Mouse (Mus musculus) midbrain, postnatal 0 days (tissue): ENCODE measurements around the gene Xlr5a. TPM values are rescaled to one million over a fixed set of nuclear protein-coding genes. Genes with fewer than 3 reads are reported as not detected.
A peak's percentile ranks its signal among the peaks of the same experiment; 100 is the strongest.
"Not testable (repeated sequence)": the region's sequence is repeated elsewhere in the genome, so short reads cannot be mapped to it uniquely, and the experiment has no call there.

Source experiments
- ATAC-seq: fragments of 200-750 bp; cut with Nextera tagmentation; 2 replicates; pipeline ENCODE4 v1.8.0; 2017; ENCODE audit warnings: moderate number of reproducible peaks, mild to moderate bottlenecking, moderate TSS enrichment, moderate library complexity; ENCODE audit not compliant: low FRiP score
- DNase-seq: peaks from one replicate; pipeline ENCODE4 v3.0.0-alpha.2; 2015; ENCODE audit warnings: low spot score
- H3K27ac ChIP-seq: fragments of 300-500 bp; sonication (generic); 2 replicates; pipeline ENCODE4 v1.5.1; 2014; ENCODE audit warnings: low read depth, mild to moderate bottlenecking, low read length, mixed read lengths
- H3K27me3 ChIP-seq: fragments of 300-500 bp; sonication (generic); 2 replicates; pipeline ENCODE4 v1.6.1; 2014; ENCODE audit warnings: low read length, control low read depth, mixed read lengths; ENCODE audit not compliant: insufficient read depth
- H3K36me3 ChIP-seq: fragments of 300-500 bp; sonication (generic); 2 replicates; pipeline ENCODE4 v1.6.1; 2014; ENCODE audit warnings: low read length, control low read depth, mixed read lengths; ENCODE audit not compliant: insufficient read depth
- H3K4me1 ChIP-seq: fragments of 300-500 bp; sonication (generic); 2 replicates; pipeline ENCODE4 v1.6.1; 2014; ENCODE audit warnings: mild to moderate bottlenecking, control low read depth, antibody characterized with exemption, low read length, mixed read lengths; ENCODE audit not compliant: insufficient read depth
- H3K4me2 ChIP-seq: fragments of 300-500 bp; sonication (generic); 2 replicates; pipeline ENCODE4 v1.6.1; 2014; ENCODE audit warnings: low read depth, mild to moderate bottlenecking, low read length, mixed read lengths; ENCODE audit not compliant: poor library complexity, severe bottlenecking
- H3K4me3 ChIP-seq: fragments of 300-500 bp; sonication (generic); 2 replicates; pipeline ENCODE4 v1.5.1; 2014; ENCODE audit warnings: low read depth, mild to moderate bottlenecking, low read length, moderate library complexity
- H3K9ac ChIP-seq: fragments of 300-500 bp; sonication (generic); replicated peaks from 2 replicates; pipeline ENCODE4 v1.6.1; 2014; ENCODE audit warnings: mild to moderate bottlenecking, low read length, moderate library complexity, mixed read lengths; ENCODE audit not compliant: poor library complexity, severe bottlenecking
- H3K9me3 ChIP-seq: fragments of 300-500 bp; sonication (generic); 2 replicates; pipeline ENCODE4 v1.6.1; 2016; ENCODE audit warnings: low read length, control low read depth
- CTCF ChIP-seq: IDR thresholded peaks from 2 replicates; pipeline ENCODE4 v1.5.1; 2016; ENCODE audit warnings: antibody characterized with exemption, mild to moderate bottlenecking
- WGBS: fragments of 180-500 bp; shearing (Covaris S2); extraction: QIAGEN DNeasy Blood & Tissue Kit; methylation state at CpG from one replicate; pipeline ENCODE4 v1.1.7; 2014; 5-methylcytosine and 5-hydroxymethylcytosine counted together
- polyA plus RNA-seq: library from polyadenylated mRNA; unstranded; fragments of >200 nt; fragmentation: Nextera tagmentation; extraction: Ambion mirVana; gene quantifications from 2 replicates; pipeline ENCODE4 v1.2.1, GENCODE M21; 2015
- total RNA-seq: library from RNA; depleted of rRNA; stranded (reverse); fragments of >200 nt; gene quantifications from 2 replicates; pipeline ENCODE4 v1.2.3, GENCODE M21; 2014

Xlr5a gene
- total and polyA plus RNA-seq, 2 experiments from 2014 or later, result not detected

GRCm38 (mm10) chrX:73327215-73327614, 34.4 kb upstream of the Xlr5a start:
- no peak for ATAC-seq
- Histone ChIP-seq H3K9me3 (no peaks in the 10 kb centered on the region), H3K4me2 (no peak overlapping the region), H3K27me3 (no peaks in the 10 kb centered on the region), H3K4me3 (no peak overlapping the region), H3K9ac (no peak overlapping the region), H3K27ac (no peak overlapping the region), H3K4me1 (no peaks in the 10 kb centered on the region), H3K36me3 (no peaks in the 10 kb centered on the region)
- no peak for TF ChIP-seq CTCF
- WGBS, result 75% methylated on average over 2 of the region's 2 CpGs
- no peak for DNase-seq

GRCm38 (mm10) chrX:73321029-73321428, 28.3 kb upstream of the Xlr5a start:
- H3K4me3 ChIP-seq, result no peak overlapping the region
- no peaks in the 10 kb centered on the region for H3K27me3 ChIP-seq
- ATAC-seq, result no peak
- no peak overlapping the region for H3K4me2 ChIP-seq
- H3K9ac ChIP-seq, result no peak overlapping the region
- H3K9me3 ChIP-seq, result no peaks in the 10 kb centered on the region
- no peaks in the 10 kb centered on the region for H3K36me3 ChIP-seq
- no peaks in the 10 kb centered on the region for H3K4me1 ChIP-seq
- WGBS, result 72% methylated on average over 3 of the region's 3 CpGs
- no peak for TF ChIP-seq CTCF
- DNase-seq, result no peak
- no peak overlapping the region for H3K27ac ChIP-seq

GRCm38 (mm10) chrX:73312522-73312921, 19.7 kb upstream of the Xlr5a start:
- H3K4me3 ChIP-seq, result no peak overlapping the region
- WGBS, result 35% methylated on average over 3 of the region's 3 CpGs
- ATAC-seq (no peak), DNase-seq (peak; percentile 53)
- no peaks in the 10 kb centered on the region for H3K27me3 ChIP-seq
- H3K4me1 ChIP-seq, result no peaks in the 10 kb centered on the region
- no peak overlapping the region for H3K9ac ChIP-seq
- no peaks in the 10 kb centered on the region for H3K36me3 ChIP-seq
- no peak overlapping the region for H3K4me2 ChIP-seq
- no peak overlapping the region for H3K27ac ChIP-seq
- TF ChIP-seq CTCF, result peak; percentile 74
- H3K9me3 ChIP-seq, result no peaks in the 10 kb centered on the region

- not testable (repeated sequence) for H3K4me1 ChIP-seq, H3K9me3 ChIP-seq, H3K9ac ChIP-seq, H3K36me3 ChIP-seq, H3K27ac ChIP-seq, H3K4me2 ChIP-seq, H3K27me3 ChIP-seq, DNase-seq, H3K4me3 ChIP-seq, ATAC-seq
- 72% methylated on average over 6 of the region's 10 CpGs for WGBS
Measured at GRCm38 (mm10) chrX:73295745-73296144, 3.0 kb upstream of the Xlr5a start.

GRCm38 (mm10) chrX:73265270-73265669, 27.5 kb downstream of the Xlr5a start, which contains the start of gene Xlr3c:
Xlr3c (minus strand) TSS chrX:73265390.
- H3K9ac ChIP-seq, H3K4me1 ChIP-seq, H3K27ac ChIP-seq, H3K9me3 ChIP-seq, DNase-seq, H3K4me3 ChIP-seq, H3K36me3 ChIP-seq, ATAC-seq, H3K4me2 ChIP-seq, H3K27me3 ChIP-seq: not testable (repeated sequence)
- 91% methylated on average over 14 of the region's 14 CpGs for WGBS

- 75% methylated on average over 1 of the region's 2 CpGs for WGBS
- DNase-seq, H3K4me1 ChIP-seq, H3K4me2 ChIP-seq, H3K36me3 ChIP-seq, H3K27me3 ChIP-seq, ATAC-seq, H3K4me3 ChIP-seq, H3K9me3 ChIP-seq, H3K9ac ChIP-seq, H3K27ac ChIP-seq: not testable (repeated sequence)
Measured at GRCm38 (mm10) chrX:73262428-73262827, 30.3 kb downstream of the Xlr5a start.

GRCm38 (mm10) chrX:73242821-73243325, 49.9 kb downstream of the Xlr5a start, which contains the start of gene Xlr4c:
Xlr4c (minus strand) TSS chrX:73243130.
- ATAC-seq, DNase-seq, H3K9ac ChIP-seq, H3K36me3 ChIP-seq, H3K9me3 ChIP-seq, H3K27me3 ChIP-seq, H3K4me1 ChIP-seq, H3K4me3 ChIP-seq, H3K4me2 ChIP-seq, H3K27ac ChIP-seq: not testable (repeated sequence)
- 91% methylated on average over 12 of the region's 14 CpGs for WGBS
